Mouse (Mus musculus): ENCODE data around the gene Dbp.

The Dbp gene

DNA sequence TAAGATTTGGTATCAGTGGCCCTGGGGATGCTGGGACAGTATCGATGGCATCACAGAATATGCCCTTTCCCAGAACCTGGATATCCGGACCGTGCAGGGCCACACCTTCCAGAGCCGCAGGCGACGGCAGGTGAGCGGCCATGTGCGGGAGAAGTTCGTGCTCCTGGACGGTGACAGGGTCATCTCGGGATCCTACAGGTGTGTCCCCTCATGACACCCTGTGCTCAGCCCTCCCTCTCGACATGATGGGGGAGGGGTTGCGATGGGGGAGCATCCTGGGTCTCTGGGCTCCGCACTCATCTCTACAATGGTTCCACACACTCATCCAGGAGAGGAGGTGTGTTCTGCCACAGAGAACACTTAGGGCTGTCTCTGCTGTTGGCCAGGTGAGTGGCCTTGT is 18.9 kb downstream of the Dbp start:
- no peak for DNase-seq (ENCODE audit: low read depth, low spot score)

DNA sequence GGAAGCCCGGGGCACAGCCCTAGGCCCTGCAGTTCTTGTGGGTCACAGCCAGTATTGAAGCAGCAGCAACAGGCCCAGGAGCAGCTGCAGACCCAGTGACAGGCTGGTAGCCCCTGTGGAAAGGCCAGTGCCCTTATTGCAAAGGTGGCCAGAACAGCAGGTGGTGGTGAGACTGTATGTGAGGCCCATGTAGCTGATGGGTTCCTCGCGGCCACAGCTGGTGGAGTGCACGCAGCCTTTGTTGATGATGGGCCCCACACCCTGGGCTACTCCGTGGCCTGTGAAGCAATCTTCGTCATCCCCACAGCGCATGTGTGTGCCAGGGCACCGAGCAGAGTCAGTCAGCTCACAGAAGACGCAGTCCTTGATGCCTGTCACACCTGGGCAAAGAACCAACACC is 20.3 kb downstream of the Dbp start:
- DNase-seq (ENCODE audit: low read depth, low spot score), result no peak

DNA sequence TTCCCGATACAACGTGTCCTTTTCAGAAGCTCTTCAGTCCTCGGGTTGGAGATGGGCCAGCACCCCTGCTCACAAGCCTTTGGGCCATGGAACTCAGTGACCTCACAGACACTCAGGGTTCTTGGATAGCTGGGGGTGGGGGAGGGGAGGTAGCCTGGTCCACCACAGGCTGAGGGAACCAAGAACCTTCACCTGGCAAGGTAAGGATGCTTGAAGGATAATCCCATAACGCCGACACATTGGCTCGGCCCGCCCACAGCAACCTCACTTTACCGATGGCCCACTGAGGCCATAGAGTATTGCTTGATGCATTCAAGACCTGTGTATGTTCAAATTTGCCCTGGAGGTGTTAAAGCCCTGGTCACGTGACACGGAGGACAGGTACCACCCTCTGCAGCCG is 20.8 kb downstream of the Dbp start, which contains the start of gene Spaca4:
TSS of gene Spaca4 (minus strand) at position 101 of the 400 bp plus-strand sequence.
- DNase-seq (ENCODE audit: low read depth, low spot score), result no peak

DNA sequence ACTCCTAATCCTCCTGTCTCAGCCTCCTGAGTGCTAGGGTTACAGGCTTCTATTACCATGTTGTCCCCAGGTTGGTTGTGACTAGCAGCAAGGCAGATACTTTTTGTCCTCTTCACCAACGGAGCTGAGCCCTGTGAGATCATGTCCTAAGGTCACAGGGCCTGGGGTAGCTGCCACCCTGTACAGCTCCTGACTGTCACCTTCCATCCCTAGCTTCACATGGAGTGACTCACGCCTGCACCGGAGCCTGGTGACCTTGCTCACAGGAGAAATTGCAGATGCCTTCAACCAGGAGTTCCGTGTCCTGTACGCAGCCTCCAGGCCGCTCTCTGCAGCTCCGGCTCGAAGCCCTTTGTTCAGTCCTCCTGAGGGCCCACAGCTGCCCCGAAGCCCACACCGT is 21.5 kb downstream of the Dbp start:
- DNase-seq (ENCODE audit: low read depth, low spot score), result no peak

DNA sequence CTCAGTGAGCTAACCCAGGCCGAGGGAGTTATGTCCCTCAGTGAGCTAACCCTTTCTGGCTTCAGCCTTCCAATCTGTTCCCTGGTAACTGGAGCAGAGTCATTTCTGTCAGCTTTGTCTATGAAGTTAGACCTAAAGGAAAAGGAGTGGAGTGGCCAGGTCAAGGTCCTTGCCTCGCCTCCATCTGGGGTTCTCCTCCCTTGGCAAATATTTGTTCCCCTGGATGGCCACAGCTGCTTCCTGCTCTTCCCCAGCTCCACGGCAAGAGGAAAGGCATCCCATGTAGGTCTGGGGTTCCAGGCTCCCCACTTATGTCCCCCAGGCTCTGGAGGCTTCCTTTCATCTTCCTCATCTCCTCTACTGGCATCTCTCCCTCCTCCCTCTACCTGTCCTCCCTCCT is 22.7 kb downstream of the Dbp start:
- DNase-seq (ENCODE audit: low read depth, low spot score), result no peak

DNA sequence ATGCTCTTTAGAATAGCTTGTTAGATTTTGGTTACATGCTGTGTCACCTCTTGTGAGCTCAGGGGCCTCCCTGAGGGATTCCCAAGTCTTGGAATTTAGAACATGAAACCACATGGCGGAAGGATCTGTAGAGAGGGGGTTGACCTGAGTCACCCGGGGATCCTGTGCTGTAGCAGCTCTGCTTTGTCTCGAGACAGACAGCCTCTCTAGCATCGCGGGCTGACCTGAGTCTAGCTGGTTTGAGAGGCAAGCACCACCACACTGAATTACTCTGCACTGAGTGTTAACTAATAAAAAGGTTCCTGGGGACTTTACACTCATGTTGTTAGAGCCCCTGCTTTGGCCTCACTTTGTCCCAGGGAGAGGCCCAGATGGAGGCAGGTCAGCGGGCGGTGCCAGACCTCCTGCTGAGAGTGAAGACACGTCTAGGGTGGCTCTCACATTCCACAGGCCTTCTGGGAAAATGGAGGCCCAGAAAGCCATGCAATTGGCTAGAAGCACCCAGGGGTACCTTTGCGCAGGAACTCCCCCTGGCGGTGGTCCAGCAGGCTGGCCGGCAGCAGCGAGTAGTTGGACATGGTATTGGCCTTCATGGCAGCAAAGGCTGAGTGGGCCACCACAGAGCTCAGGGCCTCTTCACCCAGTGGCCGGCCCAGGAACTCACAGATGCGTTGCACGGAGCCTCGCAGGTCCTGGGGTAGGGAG is 26.0 kb downstream of the Dbp start:
- peak; percentile 80 for DNase-seq (ENCODE audit: low read depth, low spot score)

DNA sequence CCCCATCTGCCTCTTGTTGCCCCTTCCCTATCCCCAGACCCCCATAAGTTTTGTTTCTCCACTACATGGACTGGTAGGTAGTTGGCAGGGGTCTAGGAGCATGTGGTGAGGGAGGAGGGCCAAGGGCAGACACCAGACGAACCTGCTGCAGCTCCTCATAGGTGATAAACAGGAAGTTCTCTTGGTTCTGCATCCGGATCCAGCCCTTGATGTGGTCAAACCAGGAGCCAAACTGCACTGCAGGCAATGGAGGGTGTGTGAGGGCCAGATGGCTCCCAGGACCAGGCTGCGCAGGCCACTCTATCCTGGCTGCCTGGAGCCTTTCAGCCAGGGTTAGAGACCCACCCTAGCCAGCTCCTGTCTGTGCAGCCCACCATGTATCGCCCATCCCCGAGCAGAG is 28.6 kb downstream of the Dbp start:
- no peak for DNase-seq (ENCODE audit: low read depth, low spot score)

DNA sequence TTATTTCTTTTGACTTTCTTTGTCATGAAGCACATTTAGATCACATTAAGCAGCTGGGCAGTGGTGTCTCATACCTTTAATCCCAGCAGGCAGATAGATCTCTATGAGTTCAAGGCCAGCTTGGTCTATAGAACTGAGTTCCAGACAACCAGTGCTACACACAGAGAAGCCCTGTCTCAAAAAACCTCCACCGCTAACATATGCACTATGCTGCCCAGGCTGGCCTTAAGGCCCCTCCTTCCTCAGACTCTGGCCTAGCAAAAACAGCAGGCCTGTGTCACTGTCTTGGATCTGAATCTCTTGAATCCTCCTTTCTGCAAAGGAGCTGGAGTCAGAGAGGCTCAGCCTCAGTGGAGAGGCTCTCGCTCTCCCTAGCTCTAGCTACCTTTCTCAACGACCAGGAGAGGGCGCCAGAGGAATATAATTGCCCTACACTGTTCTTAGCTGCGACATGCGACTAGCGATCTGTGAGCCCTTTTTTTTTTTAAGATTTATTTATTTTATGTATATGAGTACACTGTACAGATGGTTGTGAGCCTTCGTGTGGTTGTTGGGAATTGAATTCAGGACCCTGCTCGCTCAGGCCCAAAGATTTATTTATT is 34.4 kb downstream of the Dbp start:
- peak; percentile 90 for DNase-seq (ENCODE audit: low read depth, low spot score)

DNA sequence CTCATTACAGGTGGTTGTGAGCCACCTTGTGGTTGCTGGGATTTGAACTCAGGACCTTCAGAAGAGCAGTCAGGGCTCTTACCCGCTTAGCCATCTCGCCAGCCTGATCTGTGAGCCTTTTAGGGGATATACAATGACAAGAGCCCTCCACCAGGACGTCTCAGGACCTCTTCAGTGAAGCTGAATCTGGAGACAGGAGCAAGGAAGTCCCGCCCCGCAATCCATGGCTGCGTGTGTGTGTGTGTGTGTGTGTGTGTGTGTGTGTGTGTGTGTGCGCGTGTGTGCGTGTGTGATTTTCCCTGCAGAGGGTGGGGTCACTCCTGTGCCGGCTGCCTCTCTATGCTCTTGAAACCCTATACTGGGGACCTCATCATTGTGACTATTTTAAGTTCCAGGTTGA is 34.9 kb downstream of the Dbp start:
- no peak for DNase-seq (ENCODE audit: low read depth, low spot score)

DNA sequence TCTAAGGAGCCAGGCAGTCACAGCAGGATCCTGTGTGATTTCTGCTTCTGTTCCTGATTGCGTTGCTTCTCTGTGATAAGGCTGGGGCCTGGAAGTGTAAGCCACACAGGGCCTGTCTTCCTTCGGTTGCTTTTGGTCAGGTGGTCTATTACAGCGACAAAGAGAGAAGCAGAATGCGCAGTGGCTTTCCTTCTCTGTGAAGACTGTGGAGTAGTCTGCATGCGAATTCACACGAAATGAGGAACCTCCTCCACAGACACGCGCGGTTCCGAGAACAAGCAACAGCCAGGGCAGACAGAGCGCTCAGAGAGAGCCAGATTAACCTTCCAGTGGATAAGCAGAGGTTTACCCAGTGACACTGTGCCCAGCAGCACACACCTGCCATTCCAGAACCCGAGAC is 36.4 kb downstream of the Dbp start:
- DNase-seq (ENCODE audit: low read depth, low spot score), result no peak

DNA sequence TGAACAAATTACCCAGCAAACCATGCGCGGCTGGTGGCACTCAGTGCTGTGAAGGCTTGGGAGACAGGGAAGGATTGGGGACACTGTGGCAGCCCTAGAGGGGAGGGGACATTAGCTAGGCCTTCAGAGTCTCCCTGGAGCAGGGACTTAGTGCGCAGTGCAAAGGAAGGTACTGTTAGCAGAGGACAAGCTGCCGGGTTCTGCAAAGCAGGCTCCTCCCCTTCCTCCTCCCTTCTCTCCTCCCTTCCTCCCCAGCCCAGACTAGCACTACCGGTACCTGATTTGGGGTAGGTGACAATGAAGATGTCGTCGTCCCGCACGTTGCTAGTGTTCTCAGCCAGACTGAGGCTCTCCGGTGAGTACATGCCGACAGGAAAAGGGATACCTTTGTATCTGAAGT is 36.9 kb downstream of the Dbp start:
- no peak for DNase-seq (ENCODE audit: low read depth, low spot score)

DNA sequence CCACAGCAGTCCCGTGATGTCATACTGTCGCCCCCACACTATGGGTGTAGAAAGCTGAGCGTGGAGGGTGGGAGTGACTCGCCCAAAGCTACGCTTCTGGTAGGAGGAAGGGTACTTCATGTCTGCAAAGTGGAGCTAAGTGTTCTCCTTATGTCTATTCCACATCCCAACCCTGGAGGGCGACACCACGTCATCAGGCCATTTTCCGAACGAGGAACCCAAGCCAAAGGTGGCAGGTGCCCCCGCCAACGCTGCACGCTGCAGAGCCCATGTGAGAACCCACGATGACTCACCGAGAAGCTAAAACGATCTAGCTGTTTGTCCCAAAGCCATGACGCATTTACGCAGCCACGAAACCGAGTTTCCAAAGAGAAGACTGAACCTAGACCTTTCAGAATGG is 37.5 kb downstream of the Dbp start:
- no peak for DNase-seq (ENCODE audit: low read depth, low spot score)

DNA sequence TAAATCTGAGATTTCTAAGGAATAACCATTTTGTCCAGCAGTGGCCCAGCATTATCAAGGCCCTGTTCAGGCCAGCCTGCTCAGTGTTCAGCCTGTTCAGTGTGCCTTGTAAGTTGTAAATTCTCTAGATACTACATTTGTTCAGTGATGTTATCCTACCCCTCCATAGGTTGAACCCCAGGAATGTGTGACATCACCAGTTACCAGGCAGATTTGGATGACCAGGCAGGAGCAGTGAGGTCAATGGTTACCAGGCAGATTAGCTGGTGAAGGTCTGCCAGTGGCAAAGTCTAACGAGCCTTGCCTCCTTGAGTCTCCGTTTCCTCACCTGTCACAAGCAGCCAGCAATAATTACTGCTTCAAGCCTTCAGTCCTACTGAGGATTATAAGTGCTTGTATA is 39.5 kb downstream of the Dbp start:
- peak; percentile 85 for DNase-seq (ENCODE audit: low read depth, low spot score)

DNA sequence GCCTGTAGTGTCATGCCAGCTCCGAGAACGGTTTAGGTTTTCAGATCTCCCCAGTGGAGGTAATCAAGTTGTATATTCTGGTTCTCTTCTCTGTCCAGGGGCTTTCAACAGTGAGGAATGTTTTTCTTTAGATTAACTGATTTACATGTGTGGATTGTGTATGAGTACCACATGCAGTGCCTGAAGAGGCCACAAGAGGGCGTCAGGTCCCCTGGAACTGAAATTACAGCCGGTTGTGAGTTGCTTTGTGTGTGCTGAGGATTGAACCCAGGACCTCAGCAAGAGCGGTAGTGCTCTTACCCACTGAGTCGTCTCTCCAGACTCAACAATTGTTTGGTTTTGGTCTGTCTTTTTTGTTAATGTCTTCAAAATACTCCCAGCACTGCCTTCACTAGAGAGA is 41.6 kb downstream of the Dbp start:
- DNase-seq (ENCODE audit: low read depth, low spot score), result no peak

DNA sequence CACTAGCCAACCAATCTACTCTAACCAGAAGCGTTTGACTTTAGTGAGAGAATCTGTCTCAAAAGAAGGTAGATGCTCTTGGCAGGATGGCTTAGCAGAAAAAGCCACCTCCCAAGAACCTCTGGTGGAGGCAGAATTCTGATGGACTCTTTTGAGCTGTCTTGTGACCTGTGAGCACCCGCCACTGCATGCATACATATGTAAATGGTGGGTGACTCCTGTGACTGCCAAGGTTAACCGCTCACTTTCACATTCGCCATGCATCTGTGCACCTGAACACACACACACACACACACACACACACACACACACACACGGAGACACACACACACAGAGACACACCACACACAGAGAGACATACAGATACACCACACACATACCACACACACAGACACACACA is 42.6 kb downstream of the Dbp start:
- DNase-seq (ENCODE audit: low read depth, low spot score), result no peak

DNA sequence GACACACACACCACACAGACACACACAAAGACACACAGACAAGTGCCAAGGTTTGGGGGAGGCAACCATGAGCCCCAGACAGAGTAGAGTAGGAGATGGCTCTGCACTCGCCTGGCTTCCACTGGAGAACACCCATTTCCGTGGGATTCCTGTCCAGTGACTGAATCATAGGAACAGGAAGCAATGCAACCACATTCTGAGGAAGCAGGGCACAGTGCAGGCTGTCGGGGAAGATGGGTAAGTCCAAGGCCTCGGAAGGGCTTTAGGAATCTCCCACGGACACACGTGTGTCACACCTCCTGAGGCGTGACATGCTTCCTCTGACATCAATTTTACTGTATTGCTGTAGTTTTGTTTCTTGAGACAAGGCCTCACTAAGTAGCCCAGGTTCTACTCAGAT is 43.2 kb downstream of the Dbp start:
- no peak for DNase-seq (ENCODE audit: low read depth, low spot score)

DNA sequence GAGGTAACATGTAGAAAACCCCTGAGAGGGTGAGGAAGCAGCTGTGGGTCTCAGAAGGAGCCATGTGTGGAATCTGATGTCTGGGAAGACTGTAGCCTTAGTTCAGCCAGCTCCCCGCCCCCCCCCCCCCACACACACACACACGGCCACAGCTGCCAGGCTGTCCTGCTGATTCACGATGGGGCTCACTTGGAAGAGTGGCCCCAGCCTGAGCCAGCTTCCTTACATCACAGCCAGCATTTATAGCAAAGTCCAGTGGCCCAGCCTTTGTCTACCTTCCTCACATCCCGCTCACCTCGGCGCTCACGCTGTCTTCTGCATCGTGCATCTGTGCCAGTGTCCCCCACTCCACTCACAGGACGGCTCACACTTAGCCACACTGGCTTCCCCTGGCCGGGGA is 44.5 kb downstream of the Dbp start:
- DNase-seq (ENCODE audit: low read depth, low spot score), result no peak

DNA sequence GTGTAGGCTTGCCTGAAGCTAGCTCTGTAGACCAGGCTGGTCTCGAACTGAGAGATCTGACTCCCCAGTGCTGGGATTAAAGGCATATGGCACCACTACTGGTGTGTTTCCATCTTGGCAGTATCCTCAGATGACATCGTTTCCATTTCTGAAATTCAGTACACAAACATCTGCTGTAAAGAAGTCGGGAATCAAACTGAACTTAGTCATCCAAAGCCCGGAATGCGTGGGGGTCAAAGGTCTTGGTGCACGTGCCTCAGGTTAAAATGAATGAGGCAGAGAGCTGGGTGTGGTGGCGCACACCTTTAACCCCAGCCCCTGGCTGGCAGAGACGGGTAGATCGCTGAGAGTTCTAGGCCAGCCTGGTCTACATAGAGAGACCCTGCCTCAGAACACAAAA is 45.3 kb downstream of the Dbp start:
- no peak for DNase-seq (ENCODE audit: low read depth, low spot score)

DNA sequence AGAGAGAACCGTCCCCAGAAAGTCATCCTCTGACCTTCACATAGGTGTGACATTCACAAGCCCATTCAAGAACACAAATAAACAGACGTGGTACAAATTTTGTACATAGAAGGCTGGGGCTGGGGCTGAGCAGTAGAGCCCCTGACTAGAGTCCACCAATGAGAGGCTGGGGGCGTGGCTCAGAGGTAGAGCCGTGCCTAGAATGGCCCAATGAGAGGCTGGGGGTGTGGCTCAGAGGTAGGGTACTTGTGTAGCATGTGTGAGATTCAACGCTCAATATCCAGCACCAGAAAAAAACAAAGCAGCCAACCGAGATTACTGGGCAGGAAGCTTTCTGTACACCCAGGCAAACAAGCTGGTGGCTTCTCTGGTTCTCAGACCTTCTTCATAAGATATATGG is 50.8 kb downstream of the Dbp start:
- no peak for DNase-seq (ENCODE audit: low read depth, low spot score)

DNA sequence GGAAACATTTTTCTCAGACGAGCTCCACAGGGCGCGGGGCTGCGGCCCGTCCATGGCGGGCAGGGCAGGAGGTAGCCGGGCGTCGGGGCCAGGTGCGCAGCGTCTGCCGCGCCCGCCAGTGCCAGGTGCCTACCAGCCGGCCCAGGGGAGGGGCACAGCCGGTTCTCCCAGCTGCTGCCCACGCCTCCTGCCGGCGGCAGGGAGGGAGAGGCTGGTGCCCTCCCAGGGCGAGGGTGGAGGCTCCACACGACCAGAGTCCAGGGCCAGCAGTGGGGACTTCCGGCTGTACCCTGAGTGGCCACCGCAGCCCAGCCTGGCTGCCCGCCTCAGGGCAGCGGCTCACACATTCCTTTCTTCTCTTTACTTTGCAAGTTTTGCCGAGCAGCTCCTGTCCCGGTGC is 54.5 kb downstream of the Dbp start:
- DNase-seq (ENCODE audit: low read depth, low spot score), result no peak

Measured in mesoderm, embryonic 11.5 days (tissue).